Mouse (Mus musculus): ENCODE results near the gene Smok3a. TPM values are rescaled to one million over a fixed set of nuclear protein-coding genes. Genes with fewer than 3 reads are reported as not detected.
"Not testable (repeated sequence)": the region's sequence is repeated elsewhere in the genome, so short reads cannot be mapped to it uniquely, and the experiment has no call there.

The Smok3a gene
- polyA plus RNA-seq, 1 experiment from 2014 or later: not detected

DNA sequence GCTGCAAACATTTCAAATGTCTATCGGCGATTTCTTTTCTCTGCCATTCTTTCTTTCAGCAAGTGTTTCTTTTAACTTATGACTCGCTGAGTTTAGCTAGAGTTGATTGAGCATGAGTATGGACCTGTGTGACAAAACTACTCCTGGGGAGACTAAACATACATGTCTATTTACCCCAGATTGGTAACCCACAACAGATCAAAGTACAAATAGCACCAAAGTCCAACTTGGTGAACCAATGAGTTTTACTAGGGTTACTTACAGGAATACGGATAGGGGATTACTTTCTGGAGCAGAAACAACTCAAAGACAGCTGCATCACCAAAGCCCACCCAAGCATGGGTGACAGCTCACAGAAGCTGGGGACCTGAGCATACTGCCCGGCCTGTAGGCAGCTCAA is 11.6 kb upstream of the Smok3a start:
- Histone ChIP-seq H3K27ac (ENCODE audit: low read length) (peak overlapping the region; percentile 61; the same call in 1 of the 2 replicates), H3K4me1 (ENCODE audit: control insufficient read depth, low read depth, low read length) (no peaks in the 10 kb centered on the region), H3K9ac (ENCODE audit: low read depth, low read length) (no peak overlapping the region), H3K4me3 (ENCODE audit: low read depth, low read length) (no peak overlapping the region), H3K9me3 (replicated peaks; ENCODE audit: control insufficient read depth, low read length) (no peaks in the 10 kb centered on the region), H3K27me3 (ENCODE audit: control insufficient read depth, insufficient read depth, low read depth, low read length) (no peaks in the 10 kb centered on the region), H3K36me3 (ENCODE audit: control insufficient read depth, insufficient read depth) (no peaks in the 10 kb centered on the region), H3K4me2 (ENCODE audit: low read depth, low read length) (no peak overlapping the region)
- peak; percentile 60; the same call in 1 of the 2 replicates for ATAC-seq (ENCODE audit: low read depth)
- WGBS (ENCODE audit: insufficient replicate concordance): 66% methylated on average over 5 of the region's 5 CpGs

DNA sequence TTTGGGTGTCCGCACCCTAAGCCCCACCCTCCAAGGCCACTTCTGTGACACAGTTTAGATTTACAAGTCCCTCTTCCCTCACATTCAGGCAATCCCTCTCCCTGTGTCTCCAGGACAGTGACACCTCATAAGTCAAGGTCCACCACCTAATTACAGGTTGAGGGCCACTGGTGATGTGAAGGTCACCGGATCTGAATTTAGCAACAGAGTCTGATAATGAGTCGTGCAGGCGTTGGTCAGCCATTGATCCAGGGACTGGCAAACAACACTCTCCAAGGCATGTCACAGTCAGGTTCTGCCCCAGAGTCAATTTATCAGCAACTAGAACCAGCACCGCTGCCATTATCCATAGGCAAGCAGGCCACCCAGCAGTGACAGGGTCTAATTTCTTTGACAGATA is 8.7 kb upstream of the Smok3a start:
- Histone ChIP-seq H3K4me1 (ENCODE audit: control insufficient read depth, low read depth, low read length) (no peaks in the 10 kb centered on the region), H3K27me3 (ENCODE audit: control insufficient read depth, insufficient read depth, low read depth, low read length) (no peaks in the 10 kb centered on the region), H3K4me3 (ENCODE audit: low read depth, low read length) (no peak overlapping the region), H3K27ac (ENCODE audit: low read length) (no peak overlapping the region), H3K9ac (ENCODE audit: low read depth, low read length) (no peak overlapping the region), H3K36me3 (ENCODE audit: control insufficient read depth, insufficient read depth) (no peaks in the 10 kb centered on the region), H3K9me3 (replicated peaks; ENCODE audit: control insufficient read depth, low read length) (no peaks in the 10 kb centered on the region), H3K4me2 (ENCODE audit: low read depth, low read length) (no peak overlapping the region)
- WGBS (ENCODE audit: insufficient replicate concordance): 70% methylated on average over 5 of the region's 5 CpGs
- peak; percentile 55 for ATAC-seq (ENCODE audit: low read depth)

DNA sequence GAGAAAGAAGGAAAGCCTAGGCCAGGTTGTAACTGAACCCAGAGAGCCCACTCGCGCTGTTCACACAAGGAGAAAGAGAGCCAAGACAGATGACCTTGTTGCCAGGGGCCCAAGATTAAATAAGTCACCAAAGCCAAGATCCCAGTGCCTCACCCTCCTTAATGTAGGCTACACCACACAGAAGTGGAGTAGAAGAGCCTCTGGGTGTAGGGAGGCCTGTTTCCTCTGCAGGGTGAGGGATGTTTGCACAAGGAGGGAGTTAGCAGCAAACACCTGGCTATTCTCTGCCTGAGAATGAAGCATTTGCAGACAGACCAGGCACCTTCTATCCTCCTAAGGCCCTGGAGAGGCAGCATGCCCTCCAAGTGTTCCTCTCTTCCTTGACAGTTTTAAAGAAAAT is 4.5 kb upstream of the Smok3a start:
- no peak overlapping the region for H3K9ac ChIP-seq (ENCODE audit: low read depth, low read length)
- 71% methylated on average over 2 of the region's 2 CpGs for WGBS (ENCODE audit: insufficient replicate concordance)
- H3K9me3 ChIP-seq (replicated peaks; ENCODE audit: control insufficient read depth, low read length): no peaks in the 10 kb centered on the region
- no peaks in the 10 kb centered on the region for H3K27me3 ChIP-seq (ENCODE audit: control insufficient read depth, insufficient read depth, low read depth, low read length)
- H3K4me2 ChIP-seq (ENCODE audit: low read depth, low read length): no peak overlapping the region
- no peak overlapping the region for H3K27ac ChIP-seq (ENCODE audit: low read length)
- no peaks in the 10 kb centered on the region for H3K36me3 ChIP-seq (ENCODE audit: control insufficient read depth, insufficient read depth)
- ATAC-seq (ENCODE audit: low read depth): no peak
- no peak overlapping the region for H3K4me3 ChIP-seq (ENCODE audit: low read depth, low read length)
- no peaks in the 10 kb centered on the region for H3K4me1 ChIP-seq (ENCODE audit: control insufficient read depth, low read depth, low read length)

DNA sequence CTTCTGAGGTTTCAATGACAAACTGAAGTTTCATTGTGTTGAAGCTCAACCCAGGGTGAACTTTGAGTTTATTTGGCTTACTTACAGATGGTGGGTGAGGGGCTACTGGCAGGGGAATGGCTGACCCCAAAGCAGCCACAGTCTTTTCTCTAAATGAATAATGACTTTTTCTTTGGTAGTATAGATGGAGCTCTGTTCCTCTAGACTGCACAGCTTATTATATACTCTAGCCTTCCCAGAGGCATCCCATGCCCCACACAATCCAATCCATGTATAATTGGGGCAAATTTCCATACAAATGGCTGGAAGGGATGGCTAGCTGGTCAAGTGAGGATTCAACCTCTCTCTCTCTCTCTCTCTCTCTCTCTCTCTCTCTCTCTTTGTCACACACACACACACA is 4.1 kb upstream of the Smok3a start:
- Histone ChIP-seq H3K4me1 (ENCODE audit: control insufficient read depth, low read depth, low read length) (no peaks in the 10 kb centered on the region), H3K4me3 (ENCODE audit: low read depth, low read length) (no peak overlapping the region), H3K9me3 (replicated peaks; ENCODE audit: control insufficient read depth, low read length) (no peaks in the 10 kb centered on the region), H3K27ac (ENCODE audit: low read length) (no peak overlapping the region), H3K9ac (ENCODE audit: low read depth, low read length) (no peak overlapping the region), H3K27me3 (ENCODE audit: control insufficient read depth, insufficient read depth, low read depth, low read length) (no peaks in the 10 kb centered on the region), H3K4me2 (ENCODE audit: low read depth, low read length) (no peak overlapping the region), H3K36me3 (ENCODE audit: control insufficient read depth, insufficient read depth) (no peaks in the 10 kb centered on the region)
- no peak for ATAC-seq (ENCODE audit: low read depth)

DNA sequence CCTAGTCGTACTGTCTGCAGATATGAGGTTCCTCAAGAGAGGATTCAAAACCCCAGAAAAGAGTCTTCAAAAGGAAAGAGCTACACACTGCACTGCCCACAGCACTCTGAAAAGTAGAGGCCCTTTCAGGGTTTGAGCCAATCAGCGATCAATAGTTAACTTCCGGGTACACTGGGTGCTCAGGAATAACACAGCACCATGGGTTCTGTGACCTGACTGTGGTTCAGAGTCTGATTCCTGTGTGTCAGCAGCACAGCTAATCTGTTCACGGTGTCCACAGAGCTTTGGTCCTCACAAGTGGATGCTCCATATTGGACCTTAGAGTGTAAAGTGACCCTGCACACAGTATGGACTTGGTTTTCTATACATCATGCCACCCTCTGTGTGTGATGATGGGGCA is 1.5 kb upstream of the Smok3a start:
- not testable (repeated sequence) for H3K27ac ChIP-seq (ENCODE audit: low read length); H3K9me3 ChIP-seq (replicated peaks; ENCODE audit: control insufficient read depth, low read length)
- 55% methylated on average over 3 of the region's 4 CpGs for WGBS (ENCODE audit: insufficient replicate concordance)

DNA sequence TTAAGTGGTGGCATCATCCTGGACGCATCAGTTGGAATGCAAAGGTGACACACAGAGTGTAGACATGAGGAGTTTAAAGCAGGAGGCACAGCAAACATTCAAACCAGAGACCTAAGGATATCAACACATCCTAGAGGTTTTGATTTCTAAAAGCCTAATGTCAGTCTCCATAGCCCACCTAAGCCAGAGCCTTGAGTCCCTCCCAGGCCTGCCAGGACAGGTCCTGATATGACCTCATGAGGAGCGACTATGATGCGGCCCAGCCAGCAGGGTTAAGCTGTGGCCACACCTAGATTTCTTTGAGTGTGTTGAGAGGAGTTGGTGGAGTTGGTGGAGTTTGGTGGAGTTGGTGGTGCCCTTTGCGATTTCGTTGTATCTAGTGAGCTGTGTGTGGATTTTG is 31.8 kb downstream of the Smok3a start, which contains the start of gene Smok3c:
Smok3c (plus strand) TSS at position 301 of the 400 bp plus-strand sequence.
- H3K36me3 ChIP-seq (ENCODE audit: control insufficient read depth, insufficient read depth); H3K9ac ChIP-seq (ENCODE audit: low read depth, low read length); ATAC-seq (ENCODE audit: low read depth); H3K27me3 ChIP-seq (ENCODE audit: control insufficient read depth, insufficient read depth, low read depth, low read length); H3K4me2 ChIP-seq (ENCODE audit: low read depth, low read length); H3K9me3 ChIP-seq (replicated peaks; ENCODE audit: control insufficient read depth, low read length); H3K4me3 ChIP-seq (ENCODE audit: low read depth, low read length); H3K4me1 ChIP-seq (ENCODE audit: control insufficient read depth, low read depth, low read length); H3K27ac ChIP-seq (ENCODE audit: low read length): not testable (repeated sequence)
- WGBS (ENCODE audit: insufficient replicate concordance): no CpG with 5 or more reads among the region's 5 CpGs

More for the DNA sequence above, 1.5 kb upstream of the Smok3a start:
- H3K4me2 ChIP-seq (ENCODE audit: low read depth, low read length); H3K4me3 ChIP-seq (ENCODE audit: low read depth, low read length); H3K36me3 ChIP-seq (ENCODE audit: control insufficient read depth, insufficient read depth); H3K4me1 ChIP-seq (ENCODE audit: control insufficient read depth, low read depth, low read length); ATAC-seq (ENCODE audit: low read depth); H3K9ac ChIP-seq (ENCODE audit: low read depth, low read length); H3K27me3 ChIP-seq (ENCODE audit: control insufficient read depth, insufficient read depth, low read depth, low read length): not testable (repeated sequence)

DNA sequence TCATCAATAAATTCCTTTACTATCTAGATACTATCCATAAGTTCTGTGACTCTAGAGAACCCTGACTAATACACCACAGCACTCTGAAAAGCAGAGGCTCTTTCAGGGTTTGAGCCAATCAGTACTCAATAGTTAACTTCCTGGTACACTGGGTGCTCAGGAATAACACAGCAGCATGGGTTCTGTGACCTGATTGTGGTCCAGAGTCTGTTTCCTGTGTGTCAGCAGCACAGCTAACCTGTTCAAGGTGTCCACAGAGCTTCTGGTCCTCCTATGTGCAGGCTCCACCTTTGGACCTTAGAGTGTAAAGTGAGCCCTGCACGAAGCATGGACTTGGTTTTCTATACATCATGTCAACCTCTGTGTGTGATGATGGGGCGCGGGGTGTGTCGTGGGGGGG is 52.7 kb downstream of the Smok3a start:
- H3K4me2 ChIP-seq (ENCODE audit: low read depth, low read length): no peak overlapping the region
- H3K27ac ChIP-seq (ENCODE audit: low read length): no peak overlapping the region
- H3K4me3 ChIP-seq (ENCODE audit: low read depth, low read length): no peak overlapping the region
- no peaks in the 10 kb centered on the region for H3K4me1 ChIP-seq (ENCODE audit: control insufficient read depth, low read depth, low read length)
- ATAC-seq (ENCODE audit: low read depth): no peak
- H3K27me3 ChIP-seq (ENCODE audit: control insufficient read depth, insufficient read depth, low read depth, low read length): no peaks in the 10 kb centered on the region
- 69% methylated on average over 4 of the region's 4 CpGs for WGBS (ENCODE audit: insufficient replicate concordance)
- no peak overlapping the region for H3K9ac ChIP-seq (ENCODE audit: low read depth, low read length)
- no peaks in the 10 kb centered on the region for H3K9me3 ChIP-seq (replicated peaks; ENCODE audit: control insufficient read depth, low read length)
- H3K36me3 ChIP-seq (ENCODE audit: control insufficient read depth, insufficient read depth): no peaks in the 10 kb centered on the region

DNA sequence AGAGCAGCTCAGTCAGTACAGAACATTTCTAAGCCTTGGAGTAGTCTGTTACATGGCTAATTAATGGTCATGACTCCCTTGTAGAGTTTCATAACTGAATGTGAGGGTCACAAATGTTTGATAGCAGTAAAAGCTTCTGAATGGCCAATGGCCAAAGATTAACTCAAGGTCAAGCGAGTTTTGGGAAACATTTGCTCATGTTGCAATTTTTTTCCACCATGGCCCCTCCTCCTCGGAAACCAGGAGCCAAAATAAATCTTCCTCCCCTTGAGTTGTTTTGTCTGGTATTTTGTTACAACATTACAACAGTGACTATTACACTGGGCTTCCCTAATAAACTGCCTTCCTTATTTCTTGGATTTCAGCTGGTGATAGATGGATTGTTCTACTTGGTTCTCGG is 54.6 kb downstream of the Smok3a start:
- H3K4me2 ChIP-seq (ENCODE audit: low read depth, low read length): no peak overlapping the region
- no peaks in the 10 kb centered on the region for H3K4me1 ChIP-seq (ENCODE audit: control insufficient read depth, low read depth, low read length)
- no peaks in the 10 kb centered on the region for H3K9me3 ChIP-seq (replicated peaks; ENCODE audit: control insufficient read depth, low read length)
- no peak for ATAC-seq (ENCODE audit: low read depth)
- H3K27me3 ChIP-seq (ENCODE audit: control insufficient read depth, insufficient read depth, low read depth, low read length): no peaks in the 10 kb centered on the region
- H3K9ac ChIP-seq (ENCODE audit: low read depth, low read length): no peak overlapping the region
- H3K27ac ChIP-seq (ENCODE audit: low read length): no peak overlapping the region
- no peaks in the 10 kb centered on the region for H3K36me3 ChIP-seq (ENCODE audit: control insufficient read depth, insufficient read depth)
- 49% methylated on average over 3 of the region's 3 CpGs for WGBS (ENCODE audit: insufficient replicate concordance)
- H3K4me3 ChIP-seq (ENCODE audit: low read depth, low read length): no peak overlapping the region

DNA sequence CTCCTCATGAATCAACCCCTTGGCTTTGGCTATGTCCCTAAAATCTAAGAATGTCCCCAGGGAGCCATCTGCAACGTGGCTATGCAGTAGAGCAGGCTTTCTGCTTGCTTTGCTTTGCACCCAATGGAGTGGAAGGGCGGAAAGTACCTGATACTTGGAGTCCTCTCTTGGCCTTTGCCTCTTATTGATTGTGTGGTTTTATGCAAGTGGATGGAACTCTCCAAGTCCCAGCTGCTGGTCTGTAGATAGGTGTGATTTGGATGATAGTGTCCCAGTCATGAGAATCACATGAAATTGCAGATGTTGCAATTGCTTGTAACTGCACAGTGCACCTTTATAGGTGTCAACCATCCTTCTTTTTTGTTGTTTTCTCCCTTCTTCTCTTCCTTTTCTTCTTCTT is 55.1 kb downstream of the Smok3a start:
- Histone ChIP-seq H3K27ac (ENCODE audit: low read length) (no peak overlapping the region), H3K9ac (ENCODE audit: low read depth, low read length) (no peak overlapping the region)
- 0 out of 2 replicates have a peak, but pooled peaks have one; percentile 30 for ATAC-seq (ENCODE audit: low read depth)

DNA sequence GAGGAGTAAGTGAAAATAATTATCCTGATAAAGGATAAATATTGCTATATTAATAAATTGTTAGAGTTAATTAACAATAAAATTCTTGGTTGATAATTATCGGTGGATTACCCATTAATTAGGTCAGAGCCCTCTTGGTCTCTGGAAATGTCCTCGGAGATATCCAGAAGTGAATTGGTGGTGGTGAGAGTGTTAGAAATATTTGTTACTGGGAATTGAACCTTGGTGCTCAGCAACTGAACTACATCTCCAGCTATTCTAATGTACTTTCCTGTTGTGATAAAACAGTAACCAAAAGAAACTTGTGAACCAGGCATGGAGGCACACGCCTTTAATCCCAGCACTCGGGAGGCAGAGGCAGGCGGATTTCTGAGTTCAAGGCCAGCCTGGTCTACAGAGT is 59.4 kb downstream of the Smok3a start:
- H3K4me1 ChIP-seq (ENCODE audit: control insufficient read depth, low read depth, low read length): peaks cover 10% of the 10 kb centered on the region
- no peak for ATAC-seq (ENCODE audit: low read depth)
- no peak overlapping the region for H3K9ac ChIP-seq (ENCODE audit: low read depth, low read length)
- H3K4me2 ChIP-seq (ENCODE audit: low read depth, low read length): no peak overlapping the region
- WGBS (ENCODE audit: insufficient replicate concordance): 70% methylated on average over 5 of the region's 5 CpGs
- H3K9me3 ChIP-seq (replicated peaks; ENCODE audit: control insufficient read depth, low read length): no peaks in the 10 kb centered on the region
- H3K4me3 ChIP-seq (ENCODE audit: low read depth, low read length): no peak overlapping the region
- no peaks in the 10 kb centered on the region for H3K36me3 ChIP-seq (ENCODE audit: control insufficient read depth, insufficient read depth)
- no peaks in the 10 kb centered on the region for H3K27me3 ChIP-seq (ENCODE audit: control insufficient read depth, insufficient read depth, low read depth, low read length)
- H3K27ac ChIP-seq (ENCODE audit: low read length): no peak overlapping the region

More for the DNA sequence above, 55.1 kb downstream of the Smok3a start:
- Histone ChIP-seq H3K9me3 (replicated peaks; ENCODE audit: control insufficient read depth, low read length) (no peaks in the 10 kb centered on the region), H3K36me3 (ENCODE audit: control insufficient read depth, insufficient read depth) (no peaks in the 10 kb centered on the region), H3K4me3 (ENCODE audit: low read depth, low read length) (no peak overlapping the region), H3K4me1 (ENCODE audit: control insufficient read depth, low read depth, low read length) (no peaks in the 10 kb centered on the region), H3K27me3 (ENCODE audit: control insufficient read depth, insufficient read depth, low read depth, low read length) (no peaks in the 10 kb centered on the region), H3K4me2 (ENCODE audit: low read depth, low read length) (no peak overlapping the region)
- 35% methylated on average over 2 of the region's 2 CpGs for WGBS (ENCODE audit: insufficient replicate concordance)
